Mouse (Mus musculus): ENCODE data around the gene Ctcfl. TPM values are rescaled to one million over a fixed set of nuclear protein-coding genes. Genes with fewer than 3 reads are reported as not detected.
A peak's percentile ranks its signal among the peaks of the same experiment; 100 is the strongest.

Ctcfl gene
- 0.03 TPM in 2 replicates for polyA plus RNA-seq (2012; rRNA removed)

GRCm38 (mm10) chr2:173119023-173119944 is at the start of gene Ctcfl:
TSS of gene Ctcfl (minus strand) at chr2:173119525.
- Histone ChIP-seq H3K36me3 (ENCODE audit: control insufficient read depth, insufficient read depth, low read length) (no peaks in the 10 kb centered on the region), H3K4me1 (ENCODE audit: control insufficient read depth, insufficient read depth, low read length) (peaks cover 7% of the 10 kb centered on the region; the same call in 1 of the 2 replicates), H3K27ac (ENCODE audit: insufficient read depth, low read depth, low read length) (no peak within 1 kb of the TSS), H3K4me3 (ENCODE audit: insufficient read depth, low read depth, low read length) (no peak within 1 kb of the TSS), H3K27me3 (replicated peaks; ENCODE audit: control insufficient read depth, insufficient read depth, low read length) (no peaks in the 10 kb centered on the region)
- TF ChIP-seq POLR2A (IDR thresholded peaks at IDR 0.05; ENCODE audit: low read depth, low read length) (no peak), CTCF (conservative IDR thresholded peaks at IDR 0.05; ENCODE audit: insufficient read depth, insufficient read length, low read depth, low read length) (0 out of 2 replicates have a peak, but pooled peaks have one; percentile 10)
- WGBS, result 88% methylated on average over 35 of the region's 35 CpGs
- DNase-seq, result no peak

GRCm38 (mm10) chr2:173168411-173168851 is 49.1 kb upstream of the Ctcfl start:
- WGBS, result 57% methylated on average over 5 of the region's 5 CpGs
- DNase-seq, result no peak
- TF ChIP-seq POLR2A (IDR thresholded peaks at IDR 0.05; ENCODE audit: low read depth, low read length) (no peak), CTCF (conservative IDR thresholded peaks at IDR 0.05; ENCODE audit: insufficient read depth, insufficient read length, low read depth, low read length) (no peak)
- H3K4me1 ChIP-seq (ENCODE audit: control insufficient read depth, insufficient read depth, low read length), result peaks cover 35% of the 10 kb centered on the region
- H3K4me3 ChIP-seq (ENCODE audit: insufficient read depth, low read depth, low read length), result no peak overlapping the region
- H3K27me3 ChIP-seq (replicated peaks; ENCODE audit: control insufficient read depth, insufficient read depth, low read length), result no peaks in the 10 kb centered on the region
- H3K36me3 ChIP-seq (ENCODE audit: control insufficient read depth, insufficient read depth, low read length), result no peaks in the 10 kb centered on the region
- H3K27ac ChIP-seq (ENCODE audit: insufficient read depth, low read depth, low read length), result no peak overlapping the region

GRCm38 (mm10) chr2:173165357-173165756 is 46.0 kb upstream of the Ctcfl start:
- H3K27ac ChIP-seq (ENCODE audit: insufficient read depth, low read depth, low read length), result peak overlapping the region; percentile 40; the same call in 1 of the 2 replicates
- DNase-seq, result peak; percentile 52
- 73% methylated on average over 10 of the region's 10 CpGs for WGBS
- TF ChIP-seq CTCF (conservative IDR thresholded peaks at IDR 0.05; ENCODE audit: insufficient read depth, insufficient read length, low read depth, low read length) (no peak), POLR2A (IDR thresholded peaks at IDR 0.05; ENCODE audit: low read depth, low read length) (no peak)
- no peak overlapping the region for H3K4me3 ChIP-seq (ENCODE audit: insufficient read depth, low read depth, low read length)
- H3K36me3 ChIP-seq (ENCODE audit: control insufficient read depth, insufficient read depth, low read length), result no peaks in the 10 kb centered on the region
- H3K27me3 ChIP-seq (replicated peaks; ENCODE audit: control insufficient read depth, insufficient read depth, low read length), result no peaks in the 10 kb centered on the region
- peaks cover 17% of the 10 kb centered on the region; the same call in 1 of the 2 replicates for H3K4me1 ChIP-seq (ENCODE audit: control insufficient read depth, insufficient read depth, low read length)

- WGBS, result 56% methylated on average over 10 of the region's 10 CpGs
- peak; percentile 81 for DNase-seq
- TF ChIP-seq CTCF (conservative IDR thresholded peaks at IDR 0.05; ENCODE audit: insufficient read depth, insufficient read length, low read depth, low read length) (no peak), POLR2A (IDR thresholded peaks at IDR 0.05; ENCODE audit: low read depth, low read length) (no peak)
- peaks cover 15% of the 10 kb centered on the region; the same call in 1 of the 2 replicates for H3K4me1 ChIP-seq (ENCODE audit: control insufficient read depth, insufficient read depth, low read length)
- no peak overlapping the region for H3K4me3 ChIP-seq (ENCODE audit: insufficient read depth, low read depth, low read length)
- H3K27me3 ChIP-seq (replicated peaks; ENCODE audit: control insufficient read depth, insufficient read depth, low read length), result no peaks in the 10 kb centered on the region
- H3K27ac ChIP-seq (ENCODE audit: insufficient read depth, low read depth, low read length), result peak overlapping the region; percentile 47; the same call in 1 of the 2 replicates
- H3K36me3 ChIP-seq (ENCODE audit: control insufficient read depth, insufficient read depth, low read length), result no peaks in the 10 kb centered on the region
These were observed 45.6 kb upstream of the Ctcfl start for GRCm38 (mm10) chr2:173164946-173165345.

GRCm38 (mm10) chr2:173164358-173164757 is 45.0 kb upstream of the Ctcfl start:
- TF ChIP-seq CTCF (conservative IDR thresholded peaks at IDR 0.05; ENCODE audit: insufficient read depth, insufficient read length, low read depth, low read length) (peak; percentile 66), POLR2A (IDR thresholded peaks at IDR 0.05; ENCODE audit: low read depth, low read length) (no peak)
- no peak overlapping the region for H3K4me3 ChIP-seq (ENCODE audit: insufficient read depth, low read depth, low read length)
- H3K4me1 ChIP-seq (ENCODE audit: control insufficient read depth, insufficient read depth, low read length), result peaks cover 11% of the 10 kb centered on the region; the same call in 1 of the 2 replicates
- H3K27me3 ChIP-seq (replicated peaks; ENCODE audit: control insufficient read depth, insufficient read depth, low read length), result no peaks in the 10 kb centered on the region
- DNase-seq, result peak; percentile 77
- H3K36me3 ChIP-seq (ENCODE audit: control insufficient read depth, insufficient read depth, low read length), result no peaks in the 10 kb centered on the region
- H3K27ac ChIP-seq (ENCODE audit: insufficient read depth, low read depth, low read length), result peak overlapping the region; percentile 47; the same call in 1 of the 2 replicates
- 64% methylated on average over 2 of the region's 2 CpGs for WGBS

- no peak for TF ChIP-seq CTCF (conservative IDR thresholded peaks at IDR 0.05; ENCODE audit: insufficient read depth, insufficient read length, low read depth, low read length)
- TF ChIP-seq POLR2A (IDR thresholded peaks at IDR 0.05; ENCODE audit: low read depth, low read length), result no peak
- peaks cover 11% of the 10 kb centered on the region; the same call in 1 of the 2 replicates for H3K4me1 ChIP-seq (ENCODE audit: control insufficient read depth, insufficient read depth, low read length)
- no peak overlapping the region for H3K4me3 ChIP-seq (ENCODE audit: insufficient read depth, low read depth, low read length)
- H3K27me3 ChIP-seq (replicated peaks; ENCODE audit: control insufficient read depth, insufficient read depth, low read length), result no peaks in the 10 kb centered on the region
- 51% methylated on average over 8 of the region's 8 CpGs for WGBS
- peak; percentile 85 for DNase-seq
- H3K27ac ChIP-seq (ENCODE audit: insufficient read depth, low read depth, low read length), result peak overlapping the region; percentile 57; the same call in 1 of the 2 replicates
- peaks cover 3% of the 10 kb centered on the region; the same call in 1 of the 2 replicates for H3K36me3 ChIP-seq (ENCODE audit: control insufficient read depth, insufficient read depth, low read length)
These were observed 44.1 kb upstream of the Ctcfl start for GRCm38 (mm10) chr2:173163380-173163779.

All from kidney, adult 2 months (tissue).